Mouse (Mus musculus) lung, embryonic 14.5 days (tissue): ENCODE measurements at regions not wholly inside any gene's neighbourhood (a gene's known extent, or its start where the extent isn't known, plus 50 kb on each side); places are given as distances from the start of the nearest gene placed in this dataset.

Experiments
- ATAC-seq: fragments of 200-750 bp; cut with Nextera tagmentation; 2 replicates; pipeline ENCODE4 v1.8.0; 2017; ENCODE audit warnings: mild to moderate bottlenecking, moderate TSS enrichment, moderate library complexity; ENCODE audit not compliant: insufficient read depth
- DNase-seq: peaks from one replicate; pipeline ENCODE4 v3.0.0-alpha.2; 2015
- H3K27ac ChIP-seq: fragments of 300-500 bp; sonication (generic); 2 replicates; pipeline ENCODE4 v1.5.1; 2014; ENCODE audit warnings: low read depth, mild to moderate bottlenecking, moderate library complexity
- H3K27me3 ChIP-seq: fragments of 300-500 bp; sonication (generic); 2 replicates; pipeline ENCODE4 v1.6.1; 2014; ENCODE audit warnings: low read length, control low read depth; ENCODE audit not compliant: insufficient read depth
- H3K36me3 ChIP-seq: fragments of 300-500 bp; sonication (generic); 2 replicates; pipeline ENCODE4 v1.6.1; 2014; ENCODE audit warnings: control low read depth; ENCODE audit not compliant: insufficient read depth
- H3K4me1 ChIP-seq: fragments of 300-500 bp; sonication (generic); 2 replicates; pipeline ENCODE4 v1.6.1; 2014; ENCODE audit warnings: antibody characterized with exemption, control low read depth; ENCODE audit not compliant: insufficient read depth
- H3K4me2 ChIP-seq: fragments of 300-500 bp; sonication (generic); 2 replicates; pipeline ENCODE4 v1.6.1; 2014; ENCODE audit warnings: mild to moderate bottlenecking
- H3K4me3 ChIP-seq: fragments of 300-500 bp; sonication (generic); 2 replicates; pipeline ENCODE4 v1.5.1; 2014; ENCODE audit warnings: low read depth, low read length
- H3K9ac ChIP-seq: fragments of 300-500 bp; sonication (generic); 2 replicates; pipeline ENCODE4 v1.6.1; 2014
- H3K9me3 ChIP-seq: fragments of 300-500 bp; sonication (generic); 2 replicates; pipeline ENCODE4 v1.6.1; 2016; ENCODE audit warnings: low read depth, low read length, control low read depth
- CTCF ChIP-seq: IDR thresholded peaks from 2 replicates; pipeline ENCODE4 v1.5.1; 2016; ENCODE audit warnings: antibody characterized with exemption, low read depth
- WGBS: fragments of 180-500 bp; shearing (Covaris S2); extraction: QIAGEN DNeasy Blood & Tissue Kit; methylation state at CpG from one replicate; pipeline ENCODE4 v1.1.7; 2014; 5-methylcytosine and 5-hydroxymethylcytosine counted together

DNA sequence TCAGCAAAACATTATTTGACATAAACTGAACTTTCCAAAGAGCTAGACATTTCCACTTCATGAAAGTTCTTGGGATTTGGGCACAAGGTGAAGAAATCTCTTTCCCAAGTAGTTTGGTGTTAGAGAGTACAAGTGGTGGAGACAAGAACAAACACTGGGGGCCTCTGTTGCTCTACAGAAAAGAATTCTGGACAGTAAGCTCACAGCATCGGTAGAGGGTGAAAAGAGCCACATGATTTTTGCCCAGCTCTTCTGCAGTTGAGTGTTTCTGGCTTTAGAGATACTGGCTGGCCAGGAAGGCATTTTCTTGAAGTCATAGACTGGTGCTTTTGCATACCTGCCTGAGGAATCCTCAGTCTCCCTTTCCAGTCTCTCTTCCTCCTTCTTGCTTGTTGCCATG, 127.8 kb downstream of the Stk31 start:
- Histone ChIP-seq H3K4me3 (no peak overlapping the region), H3K4me1 (no peaks in the 10 kb centered on the region), H3K9ac (no peak overlapping the region), H3K36me3 (no peaks in the 10 kb centered on the region), H3K27me3 (no peaks in the 10 kb centered on the region), H3K4me2 (no peak overlapping the region), H3K9me3 (no peaks in the 10 kb centered on the region), H3K27ac (no peak overlapping the region)
- WGBS: 8% methylated on average over 1 of the region's 1 CpGs
- ATAC-seq (no peak), DNase-seq (peak; percentile 43)
- peak; percentile 42; the same call in 1 of the 2 replicates for TF ChIP-seq CTCF

DNA sequence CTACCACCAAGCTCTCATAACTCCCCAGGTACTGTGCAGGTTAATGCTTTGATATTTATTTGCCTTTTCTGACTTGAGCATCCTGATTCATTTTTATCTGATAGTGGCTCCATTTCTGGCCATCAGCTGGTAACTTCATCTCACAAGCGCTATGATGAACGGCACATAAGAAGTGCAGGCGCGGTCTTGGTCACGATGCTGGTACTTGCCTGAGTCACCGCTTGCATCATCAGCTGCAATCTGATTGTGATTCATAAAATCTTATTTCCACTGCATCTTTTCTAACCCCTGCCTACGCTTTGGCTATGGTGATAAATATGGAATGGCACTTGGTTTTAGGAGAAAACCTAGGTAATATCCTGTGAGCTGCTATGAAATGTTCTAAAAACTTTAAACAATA, 128.3 kb downstream of the Stk31 start:
- 84% methylated on average over 7 of the region's 7 CpGs for WGBS
- ATAC-seq: no peak

DNA sequence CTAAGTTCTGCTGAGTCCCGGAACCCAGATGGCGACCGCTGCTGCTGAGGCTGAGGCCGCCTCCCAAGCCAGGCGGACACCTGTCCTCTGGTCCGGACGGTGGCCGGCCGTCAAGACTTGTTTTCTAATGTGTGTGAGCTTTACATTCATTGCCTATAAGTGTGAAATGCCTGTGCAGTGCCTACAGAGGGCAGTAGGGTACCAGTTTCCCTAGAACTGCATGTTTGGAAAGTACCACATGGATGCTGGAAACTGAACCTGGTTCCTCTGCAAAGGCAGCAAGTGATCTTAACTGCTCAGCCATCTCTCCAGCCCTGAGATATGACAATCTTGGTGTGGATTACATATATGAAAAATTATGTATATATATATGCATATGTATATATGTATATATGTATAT, 138.6 kb downstream of the Stk31 start:
- Histone ChIP-seq H3K36me3 (no peaks in the 10 kb centered on the region), H3K9me3 (no peaks in the 10 kb centered on the region), H3K9ac (no peak overlapping the region), H3K4me2 (no peak overlapping the region), H3K4me1 (no peaks in the 10 kb centered on the region), H3K27me3 (no peaks in the 10 kb centered on the region), H3K27ac (no peak overlapping the region), H3K4me3 (no peak overlapping the region)
- DNase-seq: no peak
- ATAC-seq: no peak
- 95% methylated on average over 8 of the region's 9 CpGs for WGBS
- TF ChIP-seq CTCF: peak; percentile 14; the same call in 1 of the 2 replicates

More for the DNA sequence above, 128.3 kb downstream of the Stk31 start:
- no peak for DNase-seq
- H3K27me3 ChIP-seq: no peaks in the 10 kb centered on the region
- TF ChIP-seq CTCF: no peak
- no peaks in the 10 kb centered on the region for H3K9me3 ChIP-seq
- no peaks in the 10 kb centered on the region for H3K36me3 ChIP-seq
- no peak overlapping the region for H3K27ac ChIP-seq
- H3K9ac ChIP-seq: no peak overlapping the region
- H3K4me2 ChIP-seq: no peak overlapping the region
- H3K4me3 ChIP-seq: no peak overlapping the region
- no peaks in the 10 kb centered on the region for H3K4me1 ChIP-seq

DNA sequence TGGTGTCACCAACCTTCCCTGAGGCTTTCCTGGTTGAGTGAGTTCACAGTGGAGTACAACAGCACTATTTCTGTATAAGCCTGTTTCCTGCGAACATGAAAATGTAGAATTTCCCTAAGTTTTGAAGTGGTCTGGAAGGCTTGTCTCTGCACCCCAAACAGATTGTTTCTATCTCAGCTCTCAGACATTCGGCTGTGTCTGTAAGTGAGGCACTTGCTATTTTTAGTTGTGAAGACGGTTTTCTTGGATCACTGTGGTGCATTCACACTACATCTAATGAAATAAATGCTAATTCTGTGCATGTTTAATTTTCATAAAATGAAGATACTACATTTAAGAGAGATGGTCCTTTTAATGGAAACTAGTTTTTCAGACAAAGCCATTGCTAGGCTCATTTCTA, 139.1 kb downstream of the Stk31 start:
- TF ChIP-seq CTCF: no peak
- DNase-seq: no peak
- Histone ChIP-seq H3K9ac (no peak overlapping the region), H3K4me1 (no peaks in the 10 kb centered on the region), H3K4me3 (no peak overlapping the region), H3K27me3 (no peaks in the 10 kb centered on the region), H3K4me2 (no peak overlapping the region), H3K27ac (no peak overlapping the region), H3K36me3 (no peaks in the 10 kb centered on the region), H3K9me3 (no peaks in the 10 kb centered on the region)
- no peak for ATAC-seq
- 73% methylated on average over 3 of the region's 3 CpGs for WGBS

DNA sequence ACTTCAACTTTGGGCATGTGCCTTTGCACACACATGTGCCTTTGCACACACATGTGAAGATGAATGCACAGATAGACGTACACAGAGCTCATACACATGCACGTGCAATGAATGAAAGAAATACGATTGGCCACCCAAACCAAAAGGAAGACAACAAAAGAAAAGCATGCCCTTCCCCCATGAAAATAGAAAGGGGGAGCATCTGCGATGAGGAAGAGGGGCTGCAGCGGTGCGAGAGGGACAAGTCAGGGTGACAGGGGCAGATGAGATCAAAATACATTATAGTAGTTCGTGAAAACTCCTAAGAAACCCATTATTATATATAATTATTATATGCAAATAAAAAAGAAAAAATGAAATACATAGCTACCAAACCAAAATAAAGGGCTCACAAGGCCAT, 149.5 kb downstream of the Stk31 start:
- Histone ChIP-seq H3K36me3 (no peaks in the 10 kb centered on the region), H3K27me3 (no peaks in the 10 kb centered on the region), H3K27ac (no peak overlapping the region), H3K4me3 (no peak overlapping the region), H3K4me2 (no peak overlapping the region), H3K9me3 (no peaks in the 10 kb centered on the region), H3K4me1 (no peaks in the 10 kb centered on the region), H3K9ac (no peak overlapping the region)
- DNase-seq (no peak), ATAC-seq (no peak)
- 90% methylated on average over 7 of the region's 7 CpGs for WGBS
- no peak for TF ChIP-seq CTCF

DNA sequence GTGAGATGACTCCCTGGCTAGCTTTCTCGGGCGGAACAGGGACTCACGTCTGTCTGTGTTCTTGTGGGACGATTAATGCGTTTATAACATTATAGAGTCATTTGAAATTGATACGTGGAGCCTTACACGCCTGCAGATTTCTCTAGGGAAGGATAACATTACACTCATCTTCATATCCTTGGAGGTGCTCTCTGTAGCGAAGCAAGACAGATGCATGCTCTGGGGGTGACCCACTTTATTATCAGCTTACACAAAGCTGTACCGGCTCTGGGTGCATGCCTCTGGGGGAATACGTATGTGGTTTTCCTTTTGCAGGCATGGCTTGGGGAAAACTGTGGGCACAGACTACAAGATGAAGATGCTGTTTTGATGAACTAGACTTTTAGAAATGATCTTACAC, 159.7 kb downstream of the Stk31 start:
- Histone ChIP-seq H3K27me3 (no peaks in the 10 kb centered on the region), H3K4me2 (no peak overlapping the region), H3K9ac (no peak overlapping the region), H3K27ac (no peak overlapping the region), H3K36me3 (no peaks in the 10 kb centered on the region), H3K4me1 (no peaks in the 10 kb centered on the region), H3K9me3 (no peaks in the 10 kb centered on the region), H3K4me3 (no peak overlapping the region)
- TF ChIP-seq CTCF: no peak
- WGBS: 78% methylated on average over 10 of the region's 10 CpGs
- DNase-seq (no peak), ATAC-seq (no peak)

DNA sequence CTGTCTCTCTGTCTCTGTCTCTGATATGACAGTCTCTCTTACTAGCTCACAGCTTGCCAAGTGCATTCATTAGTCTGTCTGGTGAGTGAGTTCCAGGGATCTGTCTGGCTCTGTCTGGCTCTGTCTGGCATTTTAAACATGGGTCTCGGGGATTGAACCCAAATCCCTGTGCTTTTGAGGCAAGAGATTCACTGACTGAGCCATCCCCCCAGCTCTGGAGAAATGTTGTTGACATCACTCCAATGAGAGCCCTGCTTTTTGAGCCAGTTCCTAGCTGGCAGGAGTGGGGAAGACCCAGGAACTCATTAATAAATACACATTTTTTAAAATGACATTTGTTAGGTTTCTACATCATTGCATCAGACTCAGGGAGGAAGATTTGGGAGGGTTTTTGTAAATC, 163.1 kb downstream of the Stk31 start:
- TF ChIP-seq CTCF: no peak
- no peak for DNase-seq
- no peak for ATAC-seq
- no peak overlapping the region for H3K27ac ChIP-seq
- H3K9ac ChIP-seq: no peak overlapping the region
- no peak overlapping the region for H3K4me3 ChIP-seq
- no peaks in the 10 kb centered on the region for H3K27me3 ChIP-seq
- WGBS: 75% methylated on average over 1 of the region's 1 CpGs
- H3K9me3 ChIP-seq: no peaks in the 10 kb centered on the region
- H3K36me3 ChIP-seq: no peaks in the 10 kb centered on the region
- H3K4me2 ChIP-seq: no peak overlapping the region
- no peaks in the 10 kb centered on the region for H3K4me1 ChIP-seq

DNA sequence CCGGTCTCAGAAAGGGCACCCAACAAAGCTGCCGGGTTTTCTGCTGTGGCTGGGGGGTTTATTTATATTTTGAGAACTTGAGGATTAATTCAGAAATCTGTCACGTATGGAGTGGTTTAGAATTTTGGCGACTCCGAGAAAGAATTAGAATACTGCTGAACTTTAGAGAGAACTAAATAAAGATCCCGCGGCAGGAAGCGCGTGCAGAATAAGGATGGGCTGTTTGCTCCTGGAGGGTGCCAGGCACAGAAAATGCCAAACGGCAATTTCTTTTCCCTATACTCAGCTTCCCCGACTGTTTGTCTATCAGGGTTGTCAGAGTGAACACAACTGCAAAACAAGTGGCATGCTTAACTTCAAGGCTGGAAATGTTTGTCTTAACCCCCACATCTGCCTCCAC, 163.7 kb downstream of the Stk31 start:
- Histone ChIP-seq H3K4me3 (no peak overlapping the region), H3K4me1 (no peaks in the 10 kb centered on the region), H3K27ac (no peak overlapping the region), H3K9me3 (no peaks in the 10 kb centered on the region), H3K27me3 (no peaks in the 10 kb centered on the region), H3K9ac (no peak overlapping the region), H3K4me2 (no peak overlapping the region), H3K36me3 (no peaks in the 10 kb centered on the region)
- no peak for ATAC-seq
- 75% methylated on average over 11 of the region's 11 CpGs for WGBS
- no peak for DNase-seq
- TF ChIP-seq CTCF: no peak
